Mouse (Mus musculus) regulatory T cell (primary cell): ENCODE results near the gene Mdga1.

Experiments
- in situ Hi-C: fragments of 300-600 bp; cut with MboI, MseI; formaldehyde crosslinking; loops from one replicate; pipeline ENCODE4 v1.15.1; 2025; ENCODE audit warnings: high pct_unique_total_duplicates

Gene Mdga1

DNA sequence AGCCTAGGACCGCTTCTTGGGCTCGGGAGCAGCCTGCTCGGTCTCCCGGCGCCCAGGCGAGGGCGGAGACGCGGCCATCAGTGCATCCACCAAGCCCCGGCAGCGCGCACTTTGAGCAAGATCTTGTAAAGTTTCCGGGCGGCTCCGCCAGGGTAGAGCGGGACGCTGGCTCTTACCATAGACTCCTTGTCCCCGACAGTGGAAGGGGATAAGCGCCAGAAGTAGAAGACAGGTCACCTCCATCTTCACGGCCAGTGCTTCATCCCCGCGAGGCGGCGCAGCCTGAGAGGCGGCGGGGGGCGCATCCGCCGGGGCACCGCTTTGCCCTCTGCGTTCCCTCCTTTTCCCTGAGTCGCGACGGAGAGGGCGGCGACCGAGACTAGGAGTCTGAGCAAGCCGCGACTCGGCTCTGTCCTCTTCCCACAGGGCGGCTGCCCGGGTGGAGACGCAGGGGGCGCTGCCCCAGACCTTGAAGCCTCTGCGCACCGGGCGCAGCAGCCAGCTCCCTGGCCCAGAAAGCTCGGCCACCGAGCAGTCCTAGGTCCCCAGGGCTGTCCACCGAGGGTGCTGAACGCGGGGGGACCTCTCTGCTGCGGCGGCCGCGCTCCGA lies 82.5 kb downstream of the Mdga1 start:
- in situ Hi-C loops, result no loop called here

DNA sequence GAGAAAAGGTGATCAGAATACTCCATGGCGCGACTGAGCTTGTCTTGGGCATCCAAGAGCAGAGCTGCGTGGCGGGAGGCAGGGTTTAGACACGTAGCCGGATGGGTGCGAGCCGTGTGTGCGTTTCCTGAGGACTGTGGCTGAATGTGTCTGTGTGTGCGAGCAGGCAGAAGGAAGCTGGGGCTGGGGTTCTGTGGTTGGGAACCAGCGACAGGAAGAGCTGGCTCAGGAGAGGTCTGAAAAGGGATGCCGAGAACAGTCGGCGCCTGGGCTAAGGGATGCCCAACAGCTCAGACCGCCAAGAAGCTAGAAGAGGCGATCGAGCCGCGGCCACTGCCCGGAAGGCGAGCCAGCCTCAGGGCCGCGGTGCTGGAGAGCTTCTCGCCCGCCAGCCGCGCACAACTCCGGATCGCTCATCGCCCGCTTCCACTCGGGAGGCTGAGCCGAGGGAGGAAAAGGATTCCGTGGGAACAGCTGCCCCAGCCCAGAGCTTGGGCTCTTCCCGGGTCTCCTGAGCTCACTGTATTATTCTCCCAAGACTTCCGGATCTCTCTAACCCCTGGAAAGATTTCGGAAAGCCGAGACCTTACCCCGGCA lies 83.1 kb downstream of the Mdga1 start:
- in situ Hi-C loops, result no loop called here

DNA sequence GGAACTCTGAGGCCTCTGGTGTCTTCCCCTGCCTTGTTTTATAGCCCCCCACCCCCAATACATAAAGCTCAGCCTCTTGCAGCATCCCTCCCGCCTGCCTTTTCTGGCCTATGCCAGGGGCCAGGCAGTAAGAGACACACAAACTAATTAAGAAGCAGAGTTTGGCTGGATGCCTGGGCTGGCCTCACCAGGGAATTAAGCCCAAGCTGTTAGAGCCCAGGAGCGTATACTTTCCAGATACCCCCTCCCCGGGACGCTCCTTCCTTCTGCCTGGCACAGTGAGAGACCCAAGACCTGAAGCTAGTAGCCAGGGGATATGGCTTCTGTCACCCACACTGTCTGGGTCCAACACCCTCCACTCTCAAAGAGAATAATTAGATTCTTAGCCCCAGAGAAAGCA lies 83.8 kb downstream of the Mdga1 start:
- in situ Hi-C loops, result no loop called here

DNA sequence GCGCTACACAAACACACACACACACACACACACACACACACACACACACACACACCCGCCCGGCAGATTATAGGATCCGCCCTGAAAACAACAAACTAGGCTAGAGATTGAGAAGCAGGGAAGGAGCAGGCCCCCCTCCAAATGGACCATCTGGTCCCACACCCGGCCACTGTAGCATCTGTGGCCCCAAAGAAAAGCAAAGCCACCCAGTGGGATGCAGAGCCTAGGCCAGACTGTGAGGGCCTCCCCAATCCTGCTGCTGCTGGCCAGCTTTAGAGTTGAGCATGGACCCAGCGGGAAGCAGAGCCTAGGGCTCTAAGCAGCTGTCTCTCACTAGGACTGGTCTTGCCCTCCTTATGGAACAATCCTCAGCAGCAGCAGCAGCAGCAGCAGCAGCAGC lies 85.3 kb downstream of the Mdga1 start:
- in situ Hi-C loops, result loop anchor here (5.0 kb wide), 1 partner anchor 122 kb away; no protein-coding TSS in a partner anchor

DNA sequence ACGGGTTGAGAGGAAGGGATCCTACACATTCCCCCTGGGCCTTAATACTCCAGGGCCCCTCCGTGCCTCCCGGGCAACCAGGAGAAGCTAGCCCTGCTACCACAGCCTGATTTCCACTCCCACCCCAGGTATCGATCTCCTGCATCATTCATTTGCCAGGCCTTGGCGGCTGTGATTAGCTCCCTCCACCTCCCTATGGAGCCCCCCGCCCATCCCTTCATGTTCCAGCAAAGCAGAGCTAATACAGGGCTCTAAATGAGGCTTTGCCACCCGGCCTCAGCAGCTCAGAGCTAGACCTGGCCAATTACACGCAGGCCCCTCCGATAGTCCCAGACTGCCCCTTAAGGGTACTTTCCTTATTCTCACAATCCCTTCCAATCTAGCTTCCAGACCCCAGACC lies 86.5 kb downstream of the Mdga1 start:
- in situ Hi-C loops, result loop anchor here (5.0 kb wide), 1 partner anchor 121 kb away; no protein-coding TSS in a partner anchor

DNA sequence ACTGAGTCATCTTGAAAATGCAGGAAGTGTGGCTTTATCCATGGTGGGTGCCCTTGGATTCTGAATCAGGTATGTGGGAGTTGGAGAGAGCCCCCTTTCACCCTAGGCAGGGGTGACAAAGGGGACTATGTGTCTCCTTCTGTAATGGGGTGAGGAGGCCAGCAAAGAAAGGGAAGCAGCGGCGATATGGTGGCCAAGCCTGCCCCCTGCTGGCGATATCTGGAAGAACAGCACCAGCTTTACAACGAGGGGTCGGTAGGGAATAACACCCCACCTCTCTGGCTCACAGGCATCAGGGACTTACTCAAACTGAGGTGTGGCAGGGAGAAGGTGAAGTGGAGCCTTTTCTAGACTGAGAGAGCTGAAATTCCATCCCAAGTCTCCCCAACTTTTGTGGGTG lies 87.0 kb downstream of the Mdga1 start:
- in situ Hi-C loops, result loop anchor here (5.0 kb wide), 1 partner anchor 121 kb away; no protein-coding TSS in a partner anchor

DNA sequence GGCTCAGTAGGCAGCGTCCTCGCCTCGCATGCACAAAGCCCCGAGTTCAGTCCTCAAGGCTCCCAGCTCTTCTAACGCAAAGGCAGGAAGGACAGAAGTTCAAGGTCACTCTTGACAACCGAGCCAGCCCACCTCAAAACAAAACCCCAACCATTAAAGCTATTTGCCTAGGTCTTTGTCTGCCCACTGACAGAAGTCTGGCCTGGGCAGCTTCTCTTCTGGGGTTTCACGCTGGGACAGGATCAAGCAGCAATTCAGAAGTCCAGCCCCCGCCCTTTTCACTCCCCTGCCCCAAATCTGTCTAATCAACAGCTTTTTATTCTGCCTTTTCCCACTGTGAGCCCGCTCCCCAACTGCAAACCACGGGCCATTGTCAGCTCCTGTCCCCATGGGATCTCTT lies 89.6 kb downstream of the Mdga1 start:
- in situ Hi-C loops, result loop anchor here (5.0 kb wide), 1 partner anchor 118 kb away; no protein-coding TSS in a partner anchor

DNA sequence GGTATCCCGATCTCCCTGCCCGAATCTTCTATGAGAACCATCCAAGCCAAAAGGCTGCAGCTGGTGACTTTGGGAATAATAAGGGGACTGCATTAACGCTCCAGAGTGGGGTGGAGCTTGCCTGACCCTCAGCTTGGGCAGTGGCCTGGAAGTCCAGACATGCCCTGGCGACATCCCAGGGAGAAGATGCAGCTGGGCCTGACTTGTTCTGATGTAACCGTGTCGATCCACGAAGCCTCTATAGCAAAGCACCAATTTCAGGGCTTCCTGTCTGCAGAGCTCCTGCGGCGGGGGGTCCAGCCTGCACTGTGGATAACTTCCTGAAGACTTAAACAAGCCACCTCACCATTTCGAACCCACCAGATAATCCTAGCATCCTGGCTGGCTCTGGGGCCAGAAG lies 90.9 kb downstream of the Mdga1 start:
- in situ Hi-C loops, result loop anchor here (10.0 kb wide), 2 partner anchors 574 to 764 kb away; partner anchors contain the start of gene Rab44

DNA sequence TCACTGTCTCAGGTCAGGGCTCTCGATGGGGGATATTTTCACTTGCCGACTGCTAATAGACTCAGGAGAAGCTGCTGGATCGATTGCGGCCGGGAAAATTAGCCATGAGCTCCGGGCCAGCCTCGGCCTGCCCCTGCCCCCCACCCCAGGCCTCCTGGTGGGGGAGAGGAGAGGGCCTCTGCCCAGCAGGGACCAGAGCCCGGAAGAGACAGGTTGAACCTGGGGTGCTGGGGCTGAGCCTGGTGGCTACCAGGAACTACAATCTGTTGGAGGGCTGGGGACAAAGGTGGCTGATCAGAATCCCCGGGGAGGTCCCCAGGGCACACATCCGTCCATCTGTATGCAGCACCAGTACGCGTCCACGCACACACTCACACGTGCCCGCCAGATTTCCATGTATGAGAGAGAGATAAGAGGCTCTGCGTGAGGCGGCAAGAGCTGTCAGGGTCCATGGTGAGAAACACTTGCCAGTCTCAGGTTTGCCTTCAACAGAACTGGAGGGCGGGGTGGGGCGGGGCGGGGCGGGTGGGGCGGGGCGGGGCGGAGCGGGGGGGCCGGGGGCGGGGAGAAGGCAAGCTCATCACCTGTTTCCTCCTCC lies 95.7 kb downstream of the Mdga1 start:
- in situ Hi-C loops, result loop anchor here (10.0 kb wide), 2 partner anchors 569 to 759 kb away; partner anchors contain the start of gene Rab44

DNA sequence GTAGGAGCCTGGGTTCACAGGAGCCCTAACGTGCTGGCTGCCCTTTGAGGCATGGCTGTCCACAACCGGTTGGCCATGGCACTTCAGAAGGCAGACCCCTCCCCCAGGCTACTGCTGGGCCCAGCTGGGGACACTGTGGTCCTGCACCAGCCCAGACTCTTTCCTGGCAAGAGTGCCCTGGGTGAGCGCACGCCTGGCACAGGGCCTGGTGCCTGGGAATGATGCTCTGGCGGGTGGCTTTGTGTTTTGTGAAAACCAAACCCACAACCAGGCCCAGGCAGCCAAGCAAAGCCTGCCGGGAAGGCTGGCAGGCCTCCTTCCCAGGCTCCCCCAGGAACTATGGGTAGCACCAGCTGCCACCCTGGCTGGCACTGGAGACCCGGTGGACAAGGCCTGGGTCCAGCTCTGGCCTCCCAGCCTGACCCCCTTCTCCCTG lies 96.3 kb downstream of the Mdga1 start:
- in situ Hi-C loops, result loop anchor here (10.0 kb wide), 2 partner anchors 569 to 759 kb away; partner anchors contain the start of gene Rab44

DNA sequence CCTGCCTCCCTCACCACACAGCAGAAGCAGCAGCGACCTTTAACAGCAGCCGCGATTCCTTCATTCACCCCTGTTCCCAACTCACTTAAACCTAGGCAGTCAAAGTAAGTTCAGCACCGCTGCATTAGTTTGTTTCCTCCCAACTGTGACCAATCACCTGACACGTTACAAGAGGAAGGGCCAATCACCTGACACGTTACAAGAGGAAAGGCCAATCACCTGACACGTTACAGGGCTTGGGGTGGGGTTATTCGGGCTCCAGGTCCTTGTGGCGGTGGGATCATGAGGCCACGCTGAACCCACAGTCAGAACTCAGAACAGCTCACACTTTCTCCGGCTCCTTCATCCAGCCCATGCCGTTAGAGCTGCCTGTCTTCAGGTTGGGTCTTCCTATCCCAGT lies 99.6 kb downstream of the Mdga1 start:
- in situ Hi-C loops, result loop anchor here (10.0 kb wide), 2 partner anchors 566 to 756 kb away; partner anchors contain the start of gene Rab44

DNA sequence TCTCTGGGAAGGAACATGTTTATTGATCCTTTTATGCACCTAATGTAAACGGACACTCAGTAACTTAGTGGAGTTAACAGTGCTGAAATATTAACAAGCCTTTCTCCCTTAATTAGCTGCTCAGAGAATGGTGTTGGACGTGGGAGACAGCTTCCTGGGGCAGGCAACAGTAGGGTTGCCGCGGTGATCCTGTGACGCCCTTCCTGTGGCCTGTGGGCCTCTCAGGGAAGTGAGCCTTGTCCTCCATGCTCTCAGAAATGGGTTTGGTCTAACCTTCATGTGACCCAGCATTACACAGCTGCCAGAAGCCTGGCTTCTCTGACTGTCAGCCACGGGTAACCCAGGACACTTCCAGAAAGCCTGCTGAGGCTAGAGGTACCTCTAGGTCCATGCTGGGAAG lies 104.0 kb downstream of the Mdga1 start:
- in situ Hi-C loops, result no loop called here

DNA sequence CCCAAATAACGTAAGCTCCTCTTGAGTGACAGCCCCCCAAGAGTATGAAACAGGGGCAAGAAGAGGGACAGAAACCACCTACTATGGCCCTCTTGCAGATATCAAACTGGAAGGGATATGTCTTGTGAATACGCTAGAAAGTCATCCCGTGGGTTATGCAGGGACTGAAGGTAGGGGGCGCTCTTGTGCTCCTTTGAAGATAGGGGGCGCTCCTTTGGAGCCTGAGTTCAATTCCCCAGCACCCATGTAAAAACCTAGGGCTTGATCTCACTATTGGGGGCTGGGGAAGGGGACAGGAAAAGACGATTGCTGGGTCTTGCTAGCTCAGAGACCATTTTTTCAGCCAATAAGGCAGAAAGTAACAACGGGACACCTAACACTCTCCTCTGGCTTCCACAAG lies 105.4 kb downstream of the Mdga1 start:
- in situ Hi-C loops, result no loop called here

DNA sequence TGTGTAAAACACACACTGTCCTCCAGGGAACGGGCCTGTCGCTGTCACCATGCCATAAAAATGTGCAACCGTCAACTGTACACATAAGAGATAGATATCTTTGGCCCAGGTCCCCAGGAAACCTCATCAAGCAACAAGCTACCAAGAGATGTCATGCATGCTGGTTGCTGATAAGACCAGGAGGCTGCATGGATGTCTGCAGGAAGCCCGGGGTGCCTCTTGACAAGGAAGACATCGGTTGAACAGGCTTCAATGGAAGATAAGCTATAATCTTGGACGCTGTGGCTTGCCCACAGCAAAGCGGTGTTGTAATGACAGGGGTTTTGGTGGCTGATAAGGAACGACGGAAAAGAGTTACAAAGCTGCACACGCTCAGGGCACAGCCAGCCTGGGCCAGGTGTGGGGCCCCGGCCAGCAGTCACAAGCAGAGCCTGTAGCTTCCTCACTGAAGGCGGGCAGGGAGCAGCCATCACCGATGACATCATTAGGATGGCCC lies 110.1 kb downstream of the Mdga1 start:
- in situ Hi-C loops, result no loop called here

DNA sequence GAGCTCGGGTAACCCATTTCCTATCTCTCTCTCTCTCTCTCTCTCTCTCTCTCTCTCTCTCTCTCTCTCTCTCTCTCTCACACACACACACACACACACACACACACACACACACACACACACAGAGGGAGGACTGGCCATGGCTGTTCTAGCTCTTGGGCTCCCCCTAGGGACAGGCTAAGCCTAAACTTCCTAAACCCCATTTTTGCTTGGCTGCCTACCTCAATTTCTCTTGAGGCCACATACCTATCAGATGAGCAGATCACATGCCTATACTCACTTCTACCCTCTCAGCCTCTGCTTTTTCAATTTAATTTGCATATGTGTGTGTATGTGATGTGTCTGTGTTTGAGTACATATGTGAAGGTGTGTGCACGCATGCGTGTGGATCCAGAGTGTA lies 111.1 kb downstream of the Mdga1 start:
- in situ Hi-C loops, result no loop called here

DNA sequence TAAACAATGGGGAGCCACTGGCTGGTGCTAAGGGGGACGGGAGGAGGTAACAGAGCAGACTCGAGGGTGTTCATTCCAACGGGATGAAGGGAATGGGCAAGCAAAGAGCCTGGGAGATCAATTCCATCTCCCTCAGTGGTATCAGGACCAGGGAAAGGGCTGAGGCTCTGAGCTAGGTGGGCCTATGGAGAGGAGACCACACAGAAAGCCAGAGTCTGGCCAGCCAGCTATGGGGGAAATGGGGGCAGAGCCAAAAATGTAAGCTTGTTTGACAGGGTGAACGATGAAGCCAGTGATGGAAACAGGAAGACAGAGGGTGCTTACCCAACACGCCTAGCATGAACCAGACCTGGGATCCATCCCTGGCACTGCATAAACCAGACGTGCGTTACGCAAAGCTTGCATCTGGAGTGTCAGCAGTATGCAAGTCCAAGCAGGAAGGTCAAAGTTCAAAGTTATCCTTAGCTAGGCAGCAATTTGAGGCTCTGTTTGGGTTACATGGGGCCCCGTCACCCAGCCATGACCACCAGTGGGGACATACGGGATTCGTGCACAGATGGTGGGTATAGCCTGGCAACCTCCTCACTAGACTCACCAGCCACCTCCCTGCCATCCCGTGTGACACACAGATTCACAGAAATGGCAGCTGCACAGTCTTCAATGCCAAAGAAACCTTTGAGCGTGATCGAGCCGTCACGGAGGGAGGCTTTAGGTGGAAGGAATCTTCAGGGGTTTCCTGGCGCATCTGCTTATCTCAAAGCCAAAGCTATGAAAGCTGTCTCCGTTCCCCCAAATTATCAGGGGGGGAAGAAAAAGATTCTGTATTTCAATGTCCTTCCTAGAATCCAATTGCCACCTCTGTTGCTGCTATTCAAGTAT lies 113.9 kb downstream of the Mdga1 start:
- in situ Hi-C loops, result no loop called here

DNA sequence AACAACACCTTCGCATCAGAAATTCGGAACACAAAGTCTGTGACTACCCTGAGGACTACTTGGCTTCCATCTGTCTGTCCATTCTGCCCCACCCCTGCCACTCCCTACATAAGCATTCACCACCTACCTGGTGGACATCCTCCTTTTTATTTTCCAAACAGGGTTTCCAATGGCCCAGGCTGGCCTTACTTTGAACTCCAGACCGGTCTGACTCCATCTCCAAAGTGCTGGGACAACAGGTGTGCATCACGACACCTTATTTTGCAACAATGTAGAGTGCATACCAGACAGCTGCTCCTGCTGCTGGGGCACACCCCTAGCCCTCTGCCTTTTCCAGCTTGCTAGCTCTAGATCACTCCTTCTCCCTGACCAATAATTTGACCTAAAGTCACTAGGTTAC lies 115.1 kb downstream of the Mdga1 start:
- in situ Hi-C loops, result no loop called here

DNA sequence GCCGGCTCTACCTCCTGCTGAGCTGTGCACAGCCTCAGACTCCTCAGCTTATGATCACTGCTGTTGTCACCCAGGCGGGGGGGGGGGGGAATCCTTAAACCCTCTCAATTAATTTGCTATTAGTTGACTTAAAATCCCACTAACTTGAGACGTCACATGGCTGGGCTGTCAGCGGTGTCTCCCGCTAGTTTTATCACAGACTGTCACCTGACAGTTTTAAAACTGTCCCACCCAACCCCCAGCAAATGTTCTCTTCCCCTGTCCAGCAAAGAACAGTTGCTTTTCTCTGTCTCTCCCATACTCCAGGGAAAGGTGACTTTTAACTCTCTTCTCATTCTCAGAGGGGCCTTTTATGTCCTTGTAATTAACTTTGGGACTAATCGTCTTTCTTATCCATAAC lies 115.5 kb downstream of the Mdga1 start:
- in situ Hi-C loops, result no loop called here

DNA sequence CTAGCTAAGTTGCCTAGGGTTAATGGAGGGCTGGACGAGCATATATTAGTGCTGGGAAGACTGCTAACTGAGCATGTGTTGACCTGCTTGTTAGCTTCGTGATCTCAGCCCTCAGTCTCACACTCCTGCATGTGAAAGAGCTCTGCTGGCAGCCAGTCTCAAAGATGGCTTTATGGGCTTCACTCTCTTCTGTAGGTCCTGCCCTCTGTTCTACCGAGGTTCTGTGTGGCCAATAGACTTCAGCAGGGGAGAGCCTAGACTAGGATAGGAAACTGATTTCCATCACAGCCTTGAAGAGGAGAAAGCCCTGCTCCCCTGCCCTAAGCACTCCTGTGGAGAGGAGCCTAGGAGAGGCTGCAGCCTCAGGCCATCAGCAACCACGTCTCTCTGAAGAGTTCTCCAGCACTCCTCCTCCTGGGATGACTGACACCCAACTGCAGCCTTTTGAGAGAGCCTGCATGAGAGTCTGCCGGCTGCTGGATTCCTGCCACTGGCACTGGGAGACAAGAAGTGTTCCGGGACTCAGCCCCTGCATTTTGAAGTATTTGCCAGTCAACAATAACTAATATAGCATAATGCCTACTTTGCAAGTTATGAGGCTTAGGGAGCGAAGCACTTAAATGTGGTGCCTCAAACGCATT lies 116.9 kb downstream of the Mdga1 start:
- in situ Hi-C loops, result no loop called here

DNA sequence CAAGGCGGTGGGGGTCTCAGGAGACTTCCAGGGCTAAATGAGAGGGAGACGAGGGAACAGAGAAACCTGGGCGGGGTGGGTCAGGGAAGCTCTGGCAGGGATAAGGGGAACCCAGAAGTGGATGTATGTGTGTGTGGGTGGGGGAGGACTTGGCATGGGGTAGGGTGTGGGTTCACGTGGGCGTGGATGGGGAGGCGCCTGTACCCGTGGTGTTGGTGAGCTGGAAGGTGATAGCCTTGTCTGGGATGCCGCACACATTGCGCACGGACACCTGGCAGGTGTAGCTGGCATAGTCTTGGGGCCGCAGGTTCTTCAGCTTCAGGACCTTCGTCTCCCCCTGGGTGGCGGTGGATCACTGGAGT lies 120.5 kb downstream of the Mdga1 start:
- in situ Hi-C loops, result no loop called here

DNA sequence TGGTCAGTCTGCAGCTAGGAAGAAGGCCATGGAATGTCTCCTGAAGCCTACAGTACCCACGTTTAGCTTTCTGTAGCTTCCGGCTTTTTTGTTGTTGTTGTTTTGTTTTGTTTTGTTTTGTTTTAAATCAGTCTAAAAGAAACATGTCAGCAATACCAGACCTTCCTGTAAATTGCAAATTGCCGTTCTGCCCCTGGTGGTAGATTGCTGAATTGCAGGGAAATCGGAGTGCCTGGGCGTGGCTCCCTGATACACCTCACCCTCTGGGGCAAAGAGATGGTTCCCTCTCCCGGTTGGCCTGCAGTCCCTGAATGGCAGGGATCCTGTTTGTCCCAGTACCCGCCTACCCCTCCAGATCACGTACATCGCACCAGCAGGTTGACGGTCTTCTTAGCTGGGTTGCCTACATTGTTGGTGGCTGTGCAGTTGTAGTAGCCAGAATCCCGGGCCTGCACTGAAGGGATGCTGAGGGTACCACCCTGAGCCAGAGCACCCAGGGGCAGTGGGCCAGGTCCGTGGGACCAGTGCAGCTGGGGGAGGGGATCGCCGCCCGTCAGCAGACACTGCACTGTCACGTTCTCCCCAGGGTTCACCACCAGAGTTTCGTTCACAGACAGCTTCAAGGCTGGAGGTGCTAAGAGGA lies 121.0 kb downstream of the Mdga1 start:
- in situ Hi-C loops, result no loop called here
